Mouse (Mus musculus): Measurements from ENCODE around the gene Scamp3.
"Not testable (repeated sequence)": the region's sequence is repeated elsewhere in the genome, so short reads cannot be mapped to it uniquely, and the experiment has no call there.

- not testable (repeated sequence) for TF ChIP-seq GATA1, TAL1 (IDR thresholded peaks at IDR 0.05; ENCODE audit: low read length)
Measured at GRCm38 (mm10) chr3:89216407-89216806, 39.1 kb downstream of the Scamp3 start.

Data from erythroblast, embryonic 14.5 days (primary cell).